Mouse (Mus musculus) bone marrow, adult 2 months (tissue): Measurements from ENCODE around the gene Atp8a1. TPM values are rescaled to one million over a fixed set of nuclear protein-coding genes. Genes with fewer than 3 reads are reported as not detected.

ENCODE experiments used
- H3K27ac ChIP-seq: fragments of 200-500 bp; 2 replicates; pipeline ENCODE4 v1.5.1; 2012; ENCODE audit warnings: low read depth, mild to moderate bottlenecking, control low read depth, inconsistent platforms, low read length; ENCODE audit not compliant: control insufficient read depth, poor library complexity, insufficient read depth
- H3K4me1 ChIP-seq: fragments of 200-500 bp; 2 replicates; pipeline ENCODE4 v1.6.1; 2011; ENCODE audit warnings: low read length; ENCODE audit not compliant: control insufficient read depth, insufficient read depth
- H3K4me3 ChIP-seq: fragments of 200-500 bp; replicated peaks from 2 replicates; pipeline ENCODE3; 2011; ENCODE audit warnings: mild to moderate bottlenecking, low read depth, low read length, control low read depth; ENCODE audit not compliant: control insufficient read depth
- CTCF ChIP-seq: fragments of 200-500 bp; IDR thresholded peaks from 2 replicates; pipeline ENCODE4 v1.5.1; 2011; ENCODE audit warnings: low read length, control low read depth; ENCODE audit not compliant: control insufficient read depth, insufficient read depth
- POLR2A ChIP-seq: fragments of 200-500 bp; IDR thresholded peaks from 2 replicates; pipeline ENCODE4 v1.6.1; 2011; ENCODE audit warnings: low read depth, mild to moderate bottlenecking, control low read depth, low read length, borderline replicate concordance; ENCODE audit not compliant: control insufficient read depth
- WGBS: fragments of 180-500 bp; shearing (Covaris S2); methylation state at CpG from one replicate; pipeline ENCODE4 v1.1.7; 2018; 5-methylcytosine and 5-hydroxymethylcytosine counted together
- polyA plus RNA-seq: library from polyadenylated mRNA; stranded (reverse); fragments of >200 nt; gene quantifications from 2 replicates; pipeline ENCODE4 v1.2.4, GENCODE M21; 2011; ENCODE audit warnings: low replicate concordance; ENCODE audit not compliant: missing spikeins, insufficient read depth, insufficient read length

Gene Atp8a1
- polyA plus RNA-seq, 1 experiment: 36.1 TPM

DNA sequence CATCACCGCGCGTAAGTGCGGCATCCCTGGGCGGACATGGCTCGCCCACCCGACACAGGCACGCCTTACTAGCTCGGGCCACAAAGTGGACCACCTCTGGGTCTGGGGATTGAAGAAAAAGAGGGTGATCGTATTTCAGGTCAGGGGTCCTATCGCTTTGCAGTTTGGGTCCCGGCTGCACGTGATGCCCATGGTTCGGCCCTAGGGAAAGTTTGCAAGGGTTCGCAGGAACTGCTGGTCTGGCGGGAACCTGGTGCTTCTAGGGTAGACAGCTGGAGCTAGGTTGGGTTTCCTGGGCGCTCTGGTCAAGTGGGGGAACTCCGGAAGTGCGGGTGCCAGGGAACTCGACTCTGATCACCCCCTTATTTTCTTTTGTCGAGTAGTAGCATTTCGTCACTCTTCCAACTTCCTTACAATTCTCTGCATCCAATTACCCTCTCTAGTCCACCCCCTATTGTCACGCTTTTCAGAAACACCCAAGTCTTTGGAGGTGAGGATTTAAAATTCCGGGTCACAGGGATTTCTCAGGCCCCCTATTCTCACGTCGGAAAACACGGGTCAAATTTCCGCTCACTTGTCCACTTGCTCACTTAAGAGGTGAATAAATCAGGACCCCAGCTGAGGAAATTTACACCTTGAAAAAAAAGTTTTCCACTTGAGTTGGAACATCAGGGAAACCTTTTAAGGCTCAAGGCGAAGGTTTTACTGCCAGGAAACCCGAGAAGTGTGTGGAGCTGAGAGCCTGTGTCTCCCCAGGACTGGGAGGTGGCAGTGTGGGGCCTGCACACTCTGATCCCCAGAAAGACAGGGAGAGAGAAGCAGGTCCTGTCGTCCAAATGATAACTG is 238.3 kb downstream of the Atp8a1 start:
- no peak overlapping the region for H3K27ac ChIP-seq
- no peak overlapping the region for H3K4me3 ChIP-seq
- WGBS: 18% methylated on average over 31 of the region's 31 CpGs
- TF ChIP-seq CTCF (no peak), POLR2A (no peak)
- H3K4me1 ChIP-seq: no peaks in the 10 kb centered on the region; the same call in 1 of the 2 replicates

DNA sequence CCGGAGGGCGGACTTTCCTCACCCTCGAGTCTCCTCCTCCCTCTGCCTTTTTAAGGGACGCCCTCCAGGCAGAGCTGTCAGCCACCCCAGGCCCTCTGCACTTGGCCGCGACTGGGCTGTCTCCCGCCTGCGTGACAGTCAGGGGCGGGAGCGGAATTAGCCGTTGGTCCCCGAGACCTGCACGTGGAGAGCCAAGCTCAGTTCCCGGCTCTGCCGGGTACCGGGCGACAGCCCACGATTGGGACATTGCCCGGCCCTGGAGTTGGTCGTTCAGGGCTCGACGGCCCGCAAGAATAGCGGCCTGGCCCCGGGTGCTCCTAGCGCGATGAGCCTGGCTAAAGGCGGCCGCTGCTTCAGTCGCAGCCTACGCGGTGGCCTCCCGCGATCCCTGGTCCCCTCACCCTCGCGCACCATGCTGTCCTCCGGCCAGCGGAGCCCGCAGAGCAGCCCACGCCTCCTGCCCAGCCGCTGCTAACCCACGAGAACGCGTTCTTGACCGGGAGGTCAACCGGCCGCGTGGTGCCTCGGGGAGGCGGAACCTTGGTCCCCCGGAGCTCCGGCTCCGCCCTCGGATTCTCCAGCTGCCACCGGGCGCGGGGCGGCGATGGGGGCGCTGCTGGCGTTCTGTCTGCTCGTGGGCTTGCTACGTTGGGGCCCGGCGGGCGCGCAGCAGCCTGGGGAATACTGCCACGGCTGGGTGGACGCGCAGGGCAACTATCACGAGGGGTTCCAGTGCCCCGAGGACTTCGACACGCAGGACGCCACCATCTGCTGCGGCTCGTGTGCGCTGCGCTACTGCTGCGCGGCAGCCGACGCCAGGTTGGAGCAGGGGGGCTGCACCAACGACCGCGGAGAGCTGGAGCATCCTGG is 239.2 kb downstream of the Atp8a1 start, which contains the start of gene Shisa3:
Gene Shisa3 (plus strand): TSS at position 79 of the 870 bp plus-strand sequence.
- 1% methylated on average over 86 of the region's 86 CpGs for WGBS
- peak within 1 kb of the TSS; percentile 11 for H3K4me3 ChIP-seq
- TF ChIP-seq POLR2A (no peak), CTCF (no peak)
- no peak within 1 kb of the TSS; the same call in 1 of the 2 replicates for H3K27ac ChIP-seq
- H3K4me1 ChIP-seq: no peaks in the 10 kb centered on the region; the same call in 1 of the 2 replicates

DNA sequence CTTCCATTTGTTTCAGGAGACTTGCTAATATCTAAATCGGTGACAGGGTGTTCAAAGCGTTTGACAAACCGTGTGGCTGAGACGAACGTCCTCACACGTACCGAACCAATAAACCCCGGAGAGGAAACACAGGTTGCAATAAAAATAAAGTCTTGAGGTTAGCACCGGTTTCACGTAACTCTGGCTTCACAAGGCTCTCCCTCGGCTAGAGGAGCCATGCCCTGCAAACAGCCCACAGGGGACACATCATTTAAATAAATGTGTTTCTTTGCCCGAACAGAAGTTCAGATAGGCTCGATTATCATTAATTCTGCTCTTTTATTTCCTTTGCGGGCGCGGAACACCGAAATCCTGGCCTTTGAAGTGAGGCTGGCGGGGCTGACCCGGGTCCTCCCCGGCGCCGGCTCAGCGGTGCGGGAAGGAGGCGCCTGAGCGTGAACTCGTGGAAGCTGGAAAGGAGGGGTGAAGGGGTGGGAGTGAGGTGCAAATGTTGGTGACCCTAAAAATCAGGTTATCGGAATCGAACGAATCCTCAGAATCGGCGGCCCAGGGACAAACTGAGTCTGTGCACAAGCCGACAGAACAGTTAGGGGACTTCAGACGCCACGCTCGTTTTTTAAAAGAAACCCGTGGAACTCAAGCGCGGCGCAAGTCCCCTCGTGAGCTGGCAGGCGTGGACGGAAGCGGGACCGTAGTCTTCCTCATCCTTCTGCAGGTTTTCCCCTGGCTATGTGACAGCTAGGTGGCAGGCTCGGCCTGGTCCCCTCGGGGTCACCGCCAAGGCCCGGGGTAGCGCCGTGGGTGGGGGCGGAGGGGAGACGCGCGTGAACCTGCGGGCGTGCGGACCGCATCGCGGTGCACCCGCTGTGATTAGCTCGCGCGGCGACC is 240.1 kb downstream of the Atp8a1 start:
- TF ChIP-seq POLR2A: no peak
- no peak for TF ChIP-seq CTCF
- Histone ChIP-seq H3K27ac (no peak overlapping the region; the same call in 1 of the 2 replicates), H3K4me1 (no peaks in the 10 kb centered on the region; the same call in 1 of the 2 replicates), H3K4me3 (no peak overlapping the region)
- WGBS: 2% methylated on average over 66 of the region's 66 CpGs

DNA sequence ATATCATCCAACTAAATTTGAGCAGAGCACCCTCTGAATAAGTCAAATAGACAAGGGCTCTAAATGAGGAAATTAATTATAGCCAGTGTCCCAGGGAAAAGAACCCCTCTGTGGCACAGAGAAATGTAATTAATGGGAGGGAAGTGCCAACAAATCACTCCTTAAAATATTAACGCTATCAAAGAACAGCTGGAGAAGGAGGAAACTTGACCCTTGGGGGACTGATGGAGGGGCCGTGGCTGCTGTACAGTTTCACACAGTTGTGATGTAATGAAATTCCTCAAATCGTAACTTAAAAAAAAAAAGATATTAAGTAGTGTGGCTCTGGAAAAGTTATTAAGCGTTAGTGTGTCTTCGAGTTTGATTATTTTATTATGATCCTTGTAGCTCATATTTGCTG is 241.3 kb downstream of the Atp8a1 start:
- 47% methylated on average over 5 of the region's 5 CpGs for WGBS
- no peak overlapping the region for H3K4me3 ChIP-seq
- no peak overlapping the region for H3K27ac ChIP-seq
- H3K4me1 ChIP-seq: no peaks in the 10 kb centered on the region; the same call in 1 of the 2 replicates
- TF ChIP-seq CTCF: no peak
- TF ChIP-seq POLR2A: no peak

DNA sequence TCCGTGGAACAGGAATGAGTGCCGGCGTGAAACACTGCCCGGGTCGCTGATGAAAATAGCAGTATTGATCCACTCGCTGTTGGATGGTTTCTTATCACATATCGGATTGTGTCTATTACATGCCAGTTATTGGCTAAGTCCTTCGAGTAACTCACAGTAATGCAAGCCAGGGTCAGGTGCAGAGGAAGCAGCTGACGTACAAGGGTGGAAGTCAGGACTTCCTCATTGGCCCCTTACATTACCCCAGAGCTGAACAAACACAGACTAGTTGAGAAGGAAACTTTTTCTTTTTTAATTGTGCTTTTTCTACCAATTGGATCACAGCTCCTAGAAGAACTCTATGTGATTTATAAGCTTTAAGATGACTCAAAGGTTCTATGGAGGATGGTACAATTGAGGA is 247.3 kb downstream of the Atp8a1 start:
- no peaks in the 10 kb centered on the region; the same call in 1 of the 2 replicates for H3K4me1 ChIP-seq
- WGBS: 21% methylated on average over 9 of the region's 9 CpGs
- H3K27ac ChIP-seq: no peak overlapping the region

DNA sequence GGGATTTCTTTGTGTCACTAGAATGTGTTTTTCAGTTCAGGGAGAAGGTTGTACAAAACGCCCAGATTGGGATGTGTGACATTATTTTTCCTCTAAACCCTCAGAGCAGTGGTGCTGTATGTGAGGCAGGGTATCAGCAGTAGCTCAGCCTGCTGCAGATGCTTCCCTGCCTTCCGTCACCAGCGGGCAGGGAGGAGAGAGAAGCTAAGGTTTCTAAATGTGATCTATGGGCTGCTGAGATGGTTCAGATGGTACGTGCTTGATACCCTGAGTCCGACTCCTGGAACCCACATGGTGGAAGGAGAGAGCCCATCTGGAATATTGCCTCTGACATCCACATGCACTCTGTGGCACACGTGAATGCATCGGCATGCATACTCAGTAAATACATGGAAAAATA is 251.6 kb downstream of the Atp8a1 start:
- no peak for TF ChIP-seq CTCF
- TF ChIP-seq POLR2A: no peak
- Histone ChIP-seq H3K4me1 (no peaks in the 10 kb centered on the region; the same call in 1 of the 2 replicates), H3K27ac (no peak overlapping the region), H3K4me3 (no peak overlapping the region)
- 76% methylated on average over 7 of the region's 7 CpGs for WGBS

More for the DNA sequence above, 247.3 kb downstream of the Atp8a1 start:
- TF ChIP-seq CTCF (no peak), POLR2A (no peak)
- H3K4me3 ChIP-seq: no peak overlapping the region

DNA sequence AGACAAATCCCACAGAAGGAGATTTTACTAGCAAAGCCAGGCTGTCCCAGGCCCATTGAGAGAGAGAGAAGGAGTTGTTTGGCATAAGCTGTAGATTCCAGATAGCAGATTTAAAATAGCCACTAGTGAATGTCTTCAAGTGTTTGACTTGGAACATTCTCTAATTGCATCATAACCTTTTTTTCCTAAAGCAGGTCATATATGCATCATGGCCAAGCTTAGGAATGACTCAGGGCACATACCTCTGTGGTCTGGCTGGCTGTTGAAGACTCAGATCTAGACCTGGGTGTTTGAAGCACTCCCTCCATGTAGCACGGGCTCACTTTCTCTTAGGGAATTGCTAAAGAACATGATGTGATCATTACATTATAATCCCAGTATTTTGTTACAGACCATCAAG is 252.2 kb downstream of the Atp8a1 start:
- 73% methylated on average over 1 of the region's 1 CpGs for WGBS
- Histone ChIP-seq H3K4me1 (no peaks in the 10 kb centered on the region; the same call in 1 of the 2 replicates), H3K4me3 (no peak overlapping the region), H3K27ac (no peak overlapping the region)
- no peak for TF ChIP-seq POLR2A
- no peak for TF ChIP-seq CTCF
